Mouse (Mus musculus) cerebellum, adult 2 months (tissue): ENCODE results near the gene Nhlrc2. TPM values are rescaled to one million over a fixed set of nuclear protein-coding genes. Genes with fewer than 3 reads are reported as not detected.

Experiments
- DNase-seq, 2 experiments: peaks; one replicate each; pipeline ENCODE4 v3.0.0; 2021
- H3K27ac ChIP-seq: fragments of 200-500 bp; 2 replicates; pipeline ENCODE4 v1.5.1; 2012; ENCODE audit warnings: low read length, control low read depth, inconsistent platforms; ENCODE audit not compliant: insufficient read depth
- H3K27me3 ChIP-seq: fragments of 200-500 bp; 2 replicates; pipeline ENCODE4 v1.6.1; 2012; ENCODE audit warnings: inconsistent platforms, mild to moderate bottlenecking, low read length, moderate library complexity; ENCODE audit not compliant: control insufficient read depth, insufficient read depth
- H3K4me1 ChIP-seq: fragments of 200-500 bp; 2 replicates; pipeline ENCODE4 v1.6.1; 2011; ENCODE audit warnings: low read length; ENCODE audit not compliant: control insufficient read depth, insufficient read depth
- H3K4me3 ChIP-seq: fragments of 200-500 bp; replicated peaks from 2 replicates; pipeline ENCODE3; 2011; ENCODE audit warnings: mild to moderate bottlenecking, low read depth, low read length, control low read depth; ENCODE audit not compliant: insufficient read depth
- CTCF ChIP-seq: fragments of 200-500 bp; IDR thresholded peaks from 2 replicates; pipeline ENCODE4 v1.5.1; 2011; ENCODE audit warnings: low read depth, mild to moderate bottlenecking, control low read depth, low read length, moderate library complexity, borderline replicate concordance; ENCODE audit not compliant: insufficient read depth
- POLR2A ChIP-seq: fragments of 200-500 bp; IDR thresholded peaks from 2 replicates; pipeline ENCODE4 v1.6.1; 2011; ENCODE audit warnings: low read length, control low read depth, borderline replicate concordance; ENCODE audit not compliant: insufficient read depth
- WGBS: fragments of 180-500 bp; shearing (Covaris S2); methylation state at CpG from one replicate; pipeline ENCODE4 v1.1.7; 2018; 5-methylcytosine and 5-hydroxymethylcytosine counted together
- polyA plus RNA-seq: library from polyadenylated mRNA; depleted of rRNA; stranded (reverse); fragments of >200 nt; gene quantifications from 2 replicates; pipeline ENCODE4 v1.2.3, GENCODE M21; 2012

Nhlrc2 gene
- polyA plus RNA-seq, 1 experiment, result 10.8 TPM

- no peaks in the 10 kb centered on the region for H3K27me3 ChIP-seq
- DNase-seq, result no peak
- no peak overlapping the region for H3K4me3 ChIP-seq
- TF ChIP-seq CTCF (no peak), POLR2A (no peak)
- H3K4me1 ChIP-seq, result no peaks in the 10 kb centered on the region
- 90% methylated on average over 15 of the region's 15 CpGs for WGBS
- H3K27ac ChIP-seq, result no peak overlapping the region
Measured at GRCm38 (mm10) chr19:56601901-56602347, 53.9 kb downstream of the Nhlrc2 start.

GRCm38 (mm10) chr19:56608946-56609345 lies 60.9 kb downstream of the Nhlrc2 start:
- Histone ChIP-seq H3K27ac (no peak overlapping the region), H3K27me3 (no peaks in the 10 kb centered on the region), H3K4me1 (no peaks in the 10 kb centered on the region), H3K4me3 (no peak overlapping the region)
- whole genome bisulfite sequencing, result 70% methylated on average over 5 of the region's 5 CpGs
- TF ChIP-seq POLR2A (no peak), CTCF (no peak)
- no peak for DNase-seq

GRCm38 (mm10) chr19:56614131-56614530 lies 66.1 kb downstream of the Nhlrc2 start:
- DNase-seq, result no peak
- TF ChIP-seq POLR2A, result no peak
- no peak for TF ChIP-seq CTCF
- WGBS, result 89% methylated on average over 5 of the region's 5 CpGs
- H3K27me3 ChIP-seq, result no peaks in the 10 kb centered on the region
- H3K27ac ChIP-seq, result no peak overlapping the region
- no peak overlapping the region for H3K4me3 ChIP-seq
- H3K4me1 ChIP-seq, result no peaks in the 10 kb centered on the region

- TF ChIP-seq POLR2A, result no peak
- no peak for TF ChIP-seq CTCF
- Histone ChIP-seq H3K27ac (no peak overlapping the region), H3K4me1 (no peaks in the 10 kb centered on the region), H3K27me3 (no peaks in the 10 kb centered on the region), H3K4me3 (no peak overlapping the region)
- WGBS, result 57% methylated on average over 9 of the region's 9 CpGs
- DNase-seq, result no peak
Measured at GRCm38 (mm10) chr19:56618845-56619244, 70.8 kb downstream of the Nhlrc2 start.

GRCm38 (mm10) chr19:56619546-56619945 lies 71.5 kb downstream of the Nhlrc2 start:
- Histone ChIP-seq H3K4me3 (no peak overlapping the region), H3K27me3 (no peaks in the 10 kb centered on the region), H3K27ac (no peak overlapping the region), H3K4me1 (no peaks in the 10 kb centered on the region)
- 74% methylated on average over 4 of the region's 4 CpGs for WGBS
- no peak for TF ChIP-seq POLR2A
- no peak for TF ChIP-seq CTCF
- no peak for DNase-seq

GRCm38 (mm10) chr19:56621876-56622275 lies 73.8 kb downstream of the Nhlrc2 start:
- Histone ChIP-seq H3K27ac (no peak overlapping the region), H3K4me3 (no peak overlapping the region), H3K27me3 (no peaks in the 10 kb centered on the region), H3K4me1 (no peaks in the 10 kb centered on the region)
- 84% methylated on average over 7 of the region's 7 CpGs for WGBS
- TF ChIP-seq POLR2A, result no peak
- no peak for TF ChIP-seq CTCF
- DNase-seq, result no peak

- TF ChIP-seq POLR2A (no peak), CTCF (no peak)
- WGBS, result 92% methylated on average over 10 of the region's 10 CpGs
Measured at GRCm38 (mm10) chr19:56627881-56628472, 79.9 kb downstream of the Nhlrc2 start.

GRCm38 (mm10) chr19:56629647-56630046 lies 81.6 kb downstream of the Nhlrc2 start:
- H3K4me1 ChIP-seq, result no peaks in the 10 kb centered on the region
- no peak for DNase-seq
- WGBS, result 92% methylated on average over 6 of the region's 6 CpGs

More at GRCm38 (mm10) chr19:56627881-56628472, 79.9 kb downstream of the Nhlrc2 start:
- H3K27ac ChIP-seq, result no peak overlapping the region
- no peaks in the 10 kb centered on the region; the same call in 1 of the 2 replicates for H3K27me3 ChIP-seq
- no peak overlapping the region for H3K4me3 ChIP-seq
- no peaks in the 10 kb centered on the region for H3K4me1 ChIP-seq
- no peak for DNase-seq

GRCm38 (mm10) chr19:56631017-56631416 lies 83.0 kb downstream of the Nhlrc2 start:
- H3K27me3 ChIP-seq, result no peaks in the 10 kb centered on the region; the same call in 1 of the 2 replicates
- H3K4me1 ChIP-seq, result no peaks in the 10 kb centered on the region
- TF ChIP-seq POLR2A, result no peak
- TF ChIP-seq CTCF, result no peak
- WGBS, result 69% methylated on average over 4 of the region's 4 CpGs
- DNase-seq, result no peak
- no peak overlapping the region for H3K4me3 ChIP-seq
- H3K27ac ChIP-seq, result no peak overlapping the region

More at GRCm38 (mm10) chr19:56629647-56630046, 81.6 kb downstream of the Nhlrc2 start:
- TF ChIP-seq CTCF (no peak), POLR2A (no peak)
- Histone ChIP-seq H3K27ac (no peak overlapping the region), H3K27me3 (no peaks in the 10 kb centered on the region; the same call in 1 of the 2 replicates), H3K4me3 (no peak overlapping the region)
